Mouse (Mus musculus): ENCODE measurements around the gene Gm21969. TPM values are rescaled to one million over a fixed set of nuclear protein-coding genes. Genes with fewer than 3 reads are reported as not detected.

Gene Gm21969
- total RNA-seq, 2 experiments from 2014 or later: not detected

GRCm38 (mm10) chr4:139583629-139584245, 19.2 kb upstream of the Gm21969 start:
- DNase-seq (ENCODE audit: low spot score in 2 of 2): peak in 1 of 2 experiments; percentile 19

DNA sequence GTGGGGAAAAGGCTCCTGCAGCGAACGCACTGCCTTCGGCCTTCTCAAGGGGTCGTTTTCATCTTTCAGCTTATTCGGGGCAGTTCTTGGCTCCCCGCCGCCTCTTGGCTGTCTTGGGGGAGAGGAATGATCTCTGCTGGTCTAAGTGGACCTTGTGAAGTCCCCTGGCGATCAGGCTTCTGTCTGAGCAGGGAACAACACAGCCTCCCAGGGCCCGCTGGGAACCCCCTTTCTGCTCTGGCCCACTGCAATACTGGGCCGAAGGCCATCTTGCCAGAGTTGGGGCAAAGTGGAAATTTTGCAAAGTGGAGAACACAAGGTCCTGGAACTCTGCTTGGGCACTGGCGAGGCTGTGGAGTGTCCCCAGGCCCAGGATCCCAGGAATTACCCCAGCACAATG, 18.3 kb upstream of the Gm21969 start:
- peak in 1 of 2 experiments; percentile 38 for DNase-seq (ENCODE audit: low spot score in 2 of 2)

DNA sequence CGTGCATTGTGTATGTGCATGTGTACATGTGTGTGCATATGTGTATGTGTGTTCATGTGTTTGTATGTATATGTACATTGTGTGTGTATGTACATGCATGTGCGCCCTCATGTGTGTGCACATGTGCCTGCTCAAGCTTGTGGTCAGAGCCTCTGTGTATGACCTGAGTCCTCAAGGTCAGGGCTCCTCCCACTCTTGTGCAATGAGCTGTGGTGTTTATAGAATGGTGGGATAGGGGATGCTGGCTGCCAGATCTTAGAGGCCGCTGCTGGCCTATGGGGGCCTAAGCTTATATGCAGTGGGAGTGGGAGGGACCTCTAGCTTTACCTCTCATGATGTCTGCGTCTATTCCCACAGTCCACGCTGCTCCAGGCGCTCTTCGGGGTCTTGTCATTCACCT, 17.3 kb upstream of the Gm21969 start:
- DNase-seq (ENCODE audit: low spot score in 2 of 2): peak in 1 of 2 experiments; percentile 33

GRCm38 (mm10) chr4:139587370-139587769, 15.6 kb upstream of the Gm21969 start:
- peak in 1 of 2 experiments; percentile 45 for DNase-seq (ENCODE audit: low spot score in 2 of 2)

DNA sequence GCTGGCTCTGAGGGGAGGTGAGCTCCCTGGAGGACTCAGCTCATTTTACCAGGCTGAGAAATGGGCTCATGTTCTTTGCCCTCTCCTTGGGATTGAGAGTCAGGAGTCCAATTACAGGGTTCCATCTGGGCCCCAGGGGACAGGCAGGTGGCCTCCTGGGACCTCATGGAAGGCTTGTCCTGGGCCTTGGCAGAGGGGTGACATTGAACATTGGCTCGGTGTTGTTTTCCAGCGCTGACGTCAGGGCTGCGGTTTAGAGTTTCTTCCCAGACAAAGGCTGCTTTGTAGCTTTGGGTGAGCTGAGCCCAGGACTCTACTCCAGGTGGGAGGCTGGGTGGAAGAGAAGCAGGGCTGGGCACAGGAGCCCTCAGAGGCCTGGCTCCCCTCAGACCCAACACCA, 15.2 kb upstream of the Gm21969 start:
- no peak for DNase-seq (ENCODE audit: low spot score in 2 of 2)

GRCm38 (mm10) chr4:139589351-139590027, 13.5 kb upstream of the Gm21969 start:
- no peak for DNase-seq (ENCODE audit: low spot score in 2 of 2)

DNA sequence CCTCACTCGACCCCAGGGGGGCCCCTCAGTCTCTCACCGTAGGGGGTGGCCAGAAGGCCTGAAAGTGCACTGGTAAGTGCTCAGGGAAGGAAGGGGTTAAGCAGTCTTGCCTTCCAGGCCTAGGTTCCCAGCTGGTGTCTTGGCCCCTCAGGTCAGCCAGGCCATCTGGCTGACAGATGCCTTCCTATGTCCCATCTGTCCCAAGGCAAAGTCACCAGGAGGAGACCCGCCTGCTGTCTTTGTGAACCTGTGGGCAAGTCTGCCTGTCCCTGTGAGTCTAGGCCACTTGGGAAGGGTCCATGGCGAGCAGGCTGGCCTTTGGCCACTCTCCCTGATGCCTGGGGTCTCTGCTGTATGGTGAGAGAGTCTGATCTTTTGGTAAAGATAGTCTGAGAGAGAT, 12.5 kb upstream of the Gm21969 start:
- no peak for DNase-seq (ENCODE audit: low spot score in 2 of 2)

- DNase-seq (ENCODE audit: low spot score in 2 of 2): no peak
Measured at GRCm38 (mm10) chr4:139592895-139593294, 10.1 kb upstream of the Gm21969 start.

GRCm38 (mm10) chr4:139593383-139593782, 9.6 kb upstream of the Gm21969 start:
- DNase-seq (ENCODE audit: low spot score in 2 of 2): no peak

GRCm38 (mm10) chr4:139594062-139594461, 8.9 kb upstream of the Gm21969 start:
- DNase-seq (ENCODE audit: low spot score in 2 of 2): no peak

GRCm38 (mm10) chr4:139596715-139597114, 6.3 kb upstream of the Gm21969 start:
- no peak for DNase-seq (ENCODE audit: low spot score in 2 of 2)

GRCm38 (mm10) chr4:139597286-139598284, 5.4 kb upstream of the Gm21969 start:
- no peak for DNase-seq (ENCODE audit: low spot score in 2 of 2)

- no peak for DNase-seq (ENCODE audit: low spot score in 2 of 2)
Measured at GRCm38 (mm10) chr4:139598356-139598755, 4.6 kb upstream of the Gm21969 start.

DNA sequence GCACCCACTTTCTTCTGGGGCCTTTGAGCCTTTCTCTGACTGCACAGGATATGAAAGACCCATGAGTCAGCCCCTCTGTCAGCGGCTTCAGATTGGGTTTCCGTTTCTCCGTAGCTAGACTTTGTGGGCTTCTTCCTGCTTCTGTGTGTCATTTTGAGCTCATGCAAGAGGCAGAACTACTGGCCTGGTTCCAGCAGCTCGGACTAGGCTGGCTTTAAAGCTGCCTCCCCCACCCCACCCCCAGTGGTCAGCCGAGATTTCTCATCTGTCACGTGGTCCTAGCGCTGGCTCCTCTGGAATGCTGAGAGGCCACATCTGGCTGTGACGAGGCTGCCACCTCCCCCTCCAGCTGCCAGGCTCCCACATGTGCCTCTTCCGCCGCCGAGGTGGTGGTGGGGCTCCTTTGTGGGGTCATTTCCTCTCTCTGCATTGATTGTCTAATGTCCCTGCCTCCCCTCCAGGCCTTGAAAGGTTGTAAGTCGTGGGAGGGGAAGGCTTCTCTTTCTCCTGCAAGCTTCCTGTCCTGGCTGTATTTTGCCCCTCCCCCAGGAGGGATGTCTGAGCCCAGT, 4.0 kb upstream of the Gm21969 start:
- peak; percentile 83 to 85 for DNase-seq (ENCODE audit: low spot score in 2 of 2)

- DNase-seq (ENCODE audit: low spot score in 2 of 2): no peak
Measured at GRCm38 (mm10) chr4:139601519-139602356, 1.2 kb upstream of the Gm21969 start.

GRCm38 (mm10) chr4:139605216-139605615, 2.2 kb downstream of the Gm21969 start:
- DNase-seq (ENCODE audit: low spot score in 2 of 2): no peak

DNA sequence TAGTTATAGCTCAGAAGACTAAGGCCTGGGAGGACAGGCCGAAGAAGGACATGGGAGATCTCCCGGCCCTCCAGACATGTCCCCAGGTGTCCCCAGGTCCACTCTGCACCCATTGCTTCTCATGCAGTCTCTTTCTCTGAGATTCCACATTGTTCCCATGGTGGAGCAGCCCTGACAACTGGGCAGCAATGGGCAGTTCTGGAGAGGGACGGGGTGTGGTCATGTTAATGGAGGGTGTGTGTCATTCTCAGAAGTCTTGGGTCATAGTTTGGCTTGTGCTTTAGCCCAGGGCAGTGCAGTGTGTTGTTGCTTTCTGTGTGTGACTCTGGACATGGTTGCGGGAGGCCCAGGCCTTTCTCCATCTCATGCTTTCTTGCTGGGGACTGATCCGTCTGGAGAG, 3.7 kb downstream of the Gm21969 start:
- DNase-seq (ENCODE audit: low spot score in 2 of 2): no peak

- no peak for DNase-seq (ENCODE audit: low spot score in 2 of 2)
Measured at GRCm38 (mm10) chr4:139608975-139609374, 6.0 kb downstream of the Gm21969 start.

DNA sequence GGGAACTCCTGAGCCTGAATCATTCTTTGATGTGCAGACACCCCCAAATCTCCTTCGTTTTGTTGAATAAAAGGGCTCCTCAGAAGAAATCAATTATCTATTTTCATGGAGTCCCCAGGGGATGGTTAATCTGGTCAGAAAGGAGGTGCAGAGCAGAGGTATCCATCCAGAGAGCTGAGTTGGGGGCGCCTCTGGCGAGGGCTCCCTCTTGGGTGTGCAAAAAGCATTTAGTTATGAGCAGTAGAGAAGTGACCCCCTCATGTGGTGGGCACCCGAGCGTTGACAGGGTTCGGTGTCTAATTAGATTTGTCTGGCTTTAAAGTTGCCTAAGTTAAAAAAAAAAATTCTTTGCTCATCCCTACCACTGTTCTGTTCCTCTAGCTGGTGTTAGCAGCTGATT, 8.0 kb downstream of the Gm21969 start:
- DNase-seq (ENCODE audit: low spot score in 2 of 2): no peak

GRCm38 (mm10) chr4:139611542-139611953, 8.6 kb downstream of the Gm21969 start:
- peak; percentile 79 to 90 for DNase-seq (ENCODE audit: low spot score in 2 of 2)

Measured in adrenal gland, adult 18-20 months (tissue).